Mouse (Mus musculus) liver, embryonic 16.5 days (tissue): ENCODE measurements around the gene Gpr101. TPM values are rescaled to one million over a fixed set of nuclear protein-coding genes. Genes with fewer than 3 reads are reported as not detected.

Experiments
- ATAC-seq: fragments of 200-750 bp; cut with Nextera tagmentation; 2 replicates; pipeline ENCODE4 v1.8.0; 2017; ENCODE audit warnings: low read depth, mild to moderate bottlenecking, moderate number of reproducible peaks, moderate library complexity
- H3K27ac ChIP-seq: fragments of 300-500 bp; sonication (generic); 2 replicates; pipeline ENCODE4 v1.5.1; 2014; ENCODE audit warnings: mild to moderate bottlenecking, low read length
- H3K27me3 ChIP-seq: fragments of 300-500 bp; sonication (generic); 2 replicates; pipeline ENCODE4 v1.6.1; 2014; ENCODE audit warnings: low read depth, low read length, mixed read lengths; ENCODE audit not compliant: control insufficient read depth, insufficient read depth
- H3K36me3 ChIP-seq: fragments of 300-500 bp; sonication (generic); 2 replicates; pipeline ENCODE4 v1.6.1; 2014; ENCODE audit warnings: mild to moderate bottlenecking; ENCODE audit not compliant: control insufficient read depth, insufficient read depth
- H3K4me1 ChIP-seq: fragments of 300-500 bp; sonication (generic); 2 replicates; pipeline ENCODE4 v1.6.1; 2014; ENCODE audit warnings: low read depth, low read length, mixed read lengths; ENCODE audit not compliant: control insufficient read depth
- H3K4me2 ChIP-seq: fragments of 300-500 bp; sonication (generic); 2 replicates; pipeline ENCODE4 v1.6.1; 2014; ENCODE audit warnings: low read depth, low read length, mixed read lengths
- H3K4me3 ChIP-seq: fragments of 300-500 bp; sonication (generic); 2 replicates; pipeline ENCODE4 v1.5.1; 2014; ENCODE audit warnings: low read depth, mild to moderate bottlenecking, low read length
- H3K9ac ChIP-seq: fragments of 300-500 bp; sonication (generic); 2 replicates; pipeline ENCODE4 v1.6.1; 2014; ENCODE audit warnings: low read depth, low read length
- H3K9me3 ChIP-seq: fragments of 300-500 bp; sonication (generic); replicated peaks from 2 replicates; pipeline ENCODE4 v1.6.1; 2016; ENCODE audit warnings: low read length; ENCODE audit not compliant: control insufficient read depth
- WGBS: fragments of 180-500 bp; shearing (Covaris S2); extraction: QIAGEN DNeasy Blood & Tissue Kit; methylation state at CpG from one replicate; pipeline ENCODE4 v1.1.7; 2014; ENCODE audit not compliant: insufficient replicate concordance; 5-methylcytosine and 5-hydroxymethylcytosine counted together
- polyA plus RNA-seq: library from polyadenylated mRNA; unstranded; fragments of >200 nt; fragmentation: Nextera tagmentation; extraction: Ambion mirVana; gene quantifications from 2 replicates; pipeline ENCODE4 v1.2.1, GENCODE M21; 2015

Gpr101 gene
- not detected in 2 replicates for polyA plus RNA-seq

DNA sequence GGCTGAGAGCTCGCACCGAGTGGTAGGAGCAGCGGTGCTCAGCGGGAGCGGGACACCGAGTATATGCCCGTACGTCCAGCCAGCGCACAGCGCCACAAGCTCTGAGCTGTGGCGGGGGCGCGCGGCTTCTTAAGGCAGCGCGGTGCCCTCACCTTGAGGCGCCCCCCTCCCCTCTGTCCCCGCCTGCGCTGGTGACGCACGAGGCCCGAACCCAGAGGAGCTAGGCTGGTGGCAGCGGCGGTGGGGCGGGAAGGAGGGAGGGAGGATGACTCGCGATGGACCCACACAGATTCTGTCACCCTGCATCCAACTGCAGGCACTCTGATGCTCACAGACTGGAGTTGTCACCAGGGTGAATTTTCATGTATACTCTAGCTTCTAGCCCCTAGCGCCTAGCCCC lies at the start of gene Gpr101:
TSS of gene Gpr101 (minus strand) at position 124 of the 400 bp plus-strand sequence.
- no peak for ATAC-seq
- H3K4me2 ChIP-seq: no peak within 1 kb of the TSS
- H3K4me1 ChIP-seq: no peaks in the 10 kb centered on the region
- H3K27ac ChIP-seq: no peak within 1 kb of the TSS
- WGBS: 11% methylated on average over 22 of the region's 28 CpGs
- no peaks in the 10 kb centered on the region for H3K36me3 ChIP-seq
- no peak within 1 kb of the TSS for H3K9ac ChIP-seq
- no peaks in the 10 kb centered on the region for H3K9me3 ChIP-seq
- H3K4me3 ChIP-seq: no peak within 1 kb of the TSS
- peaks cover 13% of the 10 kb centered on the region for H3K27me3 ChIP-seq

DNA sequence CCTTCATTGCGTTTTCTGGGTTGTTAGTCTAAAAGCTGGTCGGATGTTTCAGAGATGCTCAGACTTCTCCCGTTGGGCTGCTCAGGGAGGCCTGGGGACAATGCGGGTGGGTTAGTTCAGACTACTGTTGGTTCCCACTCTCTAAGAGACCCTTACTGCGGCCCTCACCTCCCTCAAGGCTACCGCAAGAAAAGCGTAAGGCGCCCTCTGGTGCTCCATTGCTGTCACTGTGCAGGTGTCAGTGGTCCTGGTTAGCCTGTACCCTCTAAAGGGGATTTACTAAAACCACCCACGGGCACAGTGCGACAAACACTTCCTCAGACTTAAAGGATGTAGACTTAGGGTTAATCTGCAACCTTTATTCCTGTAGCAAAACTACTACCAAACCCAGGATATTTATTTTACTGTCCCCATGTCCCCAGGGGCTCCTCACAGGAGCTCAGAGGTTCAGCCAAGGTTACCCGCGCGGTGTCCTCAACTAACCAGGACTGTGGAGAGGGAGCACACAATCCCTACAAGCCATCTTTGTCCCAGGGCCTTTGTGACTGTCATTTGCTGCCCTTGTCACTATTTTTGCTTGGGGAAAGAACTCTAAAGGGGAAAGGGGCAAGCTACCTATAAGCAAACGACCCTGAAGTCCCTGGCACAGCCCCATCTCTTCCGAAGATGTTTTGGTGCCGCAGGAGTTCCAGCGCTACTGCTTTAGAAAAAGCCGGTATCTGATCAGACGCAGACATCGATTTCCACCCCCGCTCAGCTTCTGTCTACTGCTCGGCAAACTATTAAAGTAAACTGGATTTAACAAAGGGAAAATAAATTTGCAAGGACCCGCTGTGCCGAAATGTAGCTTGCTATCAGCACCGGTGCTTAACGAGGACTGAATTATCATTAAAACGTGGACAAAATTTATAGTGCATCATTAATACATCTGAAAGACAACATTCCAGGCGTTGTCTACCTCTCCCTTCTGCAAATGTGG lies 17.8 kb upstream of the Gpr101 start:
- WGBS: 31% methylated on average over 28 of the region's 28 CpGs
- no peak for ATAC-seq
- H3K9ac ChIP-seq: no peak overlapping the region

DNA sequence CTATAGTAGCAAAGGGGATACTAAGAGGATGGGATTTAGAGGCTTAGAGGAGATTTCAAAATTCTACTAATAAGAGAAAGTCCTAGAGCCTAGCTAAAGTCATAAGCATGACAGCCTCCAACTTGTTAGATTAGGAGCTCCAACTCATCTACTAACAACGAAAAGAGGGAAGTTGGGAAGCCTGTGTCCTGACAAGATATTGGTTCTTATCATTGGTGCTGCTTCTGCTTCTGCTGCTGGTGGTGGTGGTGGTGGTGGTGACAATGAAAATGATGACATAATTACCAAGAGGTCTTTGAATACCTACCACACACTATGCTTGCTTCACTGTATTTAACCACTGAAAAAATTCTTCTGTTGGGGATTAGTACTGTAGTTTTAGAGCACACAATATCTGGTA lies 2.7 kb upstream of the Gpr101 start:
- Histone ChIP-seq H3K27ac (no peak overlapping the region), H3K4me1 (no peaks in the 10 kb centered on the region), H3K27me3 (peaks cover 13% of the 10 kb centered on the region), H3K9ac (no peak overlapping the region), H3K9me3 (no peaks in the 10 kb centered on the region), H3K4me2 (no peak overlapping the region), H3K4me3 (no peak overlapping the region), H3K36me3 (no peaks in the 10 kb centered on the region)
- 17% methylated on average over 1 of the region's 1 CpGs for WGBS
- ATAC-seq: no peak

More for the DNA sequence above, 17.8 kb upstream of the Gpr101 start:
- no peaks in the 10 kb centered on the region for H3K36me3 ChIP-seq
- no peaks in the 10 kb centered on the region for H3K27me3 ChIP-seq
- no peaks in the 10 kb centered on the region for H3K4me1 ChIP-seq
- no peak overlapping the region for H3K4me2 ChIP-seq
- H3K4me3 ChIP-seq: no peak overlapping the region
- no peak overlapping the region for H3K27ac ChIP-seq
- no peaks in the 10 kb centered on the region for H3K9me3 ChIP-seq

Other genes starting within 250 kb of the Gpr101 start
- gene Arhgef6, start 165.0 kb downstream of the Gpr101 start, polyA plus RNA-seq: 5.8 and 5.9 TPM in 2 replicates
- gene Rbmx, start 110.7 kb downstream of the Gpr101 start, polyA plus RNA-seq: 25.1 and 26.2 TPM in 2 replicates
- not detected in 2 replicates for gene Gm364, start 94.6 kb downstream of the Gpr101 start, polyA plus RNA-seq